Mouse (Mus musculus) mammary gland, adult 2 months (tissue): ENCODE data around the gene Vmn2r26. TPM values are rescaled to one million over a fixed set of nuclear protein-coding genes. Genes with fewer than 3 reads are reported as not detected.

Experiments used
- polyA plus RNA-seq: library from polyadenylated mRNA; depleted of rRNA; stranded (reverse); fragments of >200 nt; gene quantifications from 2 replicates; pipeline ENCODE4 v1.2.3, GENCODE M21; 2012; ENCODE audit warnings: low replicate concordance; rRNA removed

Vmn2r26 gene
- 0.04 TPM in 1 of 2 replicates, not detected in the other for polyA plus RNA-seq

GRCm38 (mm10) chr6:124024268-124024667 is at the start of gene Vmn2r26:
Vmn2r26 (plus strand) TSS chr6:124024568.

Other genes with a start within 250 kb of the Vmn2r26 start
- not detected in 2 replicates for gene Vmn2r24, start 245.7 kb upstream of the Vmn2r26 start, polyA plus RNA-seq
- gene Vmn2r25, start 171.1 kb upstream of the Vmn2r26 start, polyA plus RNA-seq, result not detected in 2 replicates
- not detected in 2 replicates for gene Vmn2r27, start 207.3 kb downstream of the Vmn2r26 start, polyA plus RNA-seq